Mouse (Mus musculus): ENCODE measurements around the gene Akt1.

Akt1 gene

DNA sequence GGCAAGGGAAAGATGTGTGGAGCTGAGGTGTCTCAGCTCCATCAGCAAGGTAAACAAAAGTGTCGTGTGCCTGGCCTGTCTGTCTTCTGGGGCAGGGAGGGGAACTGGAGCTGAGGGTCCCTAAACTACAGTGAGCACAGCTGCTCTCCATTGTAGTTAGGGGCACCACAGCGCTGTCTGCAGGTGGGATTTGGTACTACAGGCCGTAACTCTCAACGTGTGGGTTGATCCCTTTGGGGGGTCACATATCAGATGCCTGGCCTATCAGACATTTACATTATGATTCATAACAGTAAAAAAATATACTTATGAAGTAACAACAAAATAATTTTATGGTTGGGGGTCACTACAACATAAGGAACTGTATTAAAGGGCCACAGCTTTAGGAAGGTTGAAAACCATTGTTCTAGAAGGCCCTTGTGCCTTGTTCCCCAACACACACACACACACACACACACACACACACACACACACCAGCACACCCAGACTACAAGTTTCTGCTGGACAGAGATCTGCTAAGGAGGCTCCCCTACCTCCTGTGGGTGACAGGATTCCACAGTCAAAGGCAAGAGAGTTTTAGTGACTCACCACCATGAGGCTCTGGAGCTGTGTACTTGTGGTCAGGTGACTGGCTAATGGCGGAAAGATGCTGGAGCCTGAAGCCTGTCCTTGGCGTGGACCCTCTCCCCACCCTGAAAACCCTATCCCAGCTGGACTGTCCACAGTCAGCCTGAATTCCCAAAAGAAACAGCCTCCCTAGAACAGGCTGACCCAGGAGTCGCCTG, 47.4 kb downstream of the Akt1 start:
- no peak for DNase-seq (ENCODE audit: low read depth)

- no peak for DNase-seq (ENCODE audit: low read depth)
These were observed 48.2 kb downstream of the Akt1 start for GRCm38 (mm10) chr12:112626455-112626854.

- no peak for DNase-seq (ENCODE audit: low read depth)
These were observed 49.0 kb downstream of the Akt1 start for GRCm38 (mm10) chr12:112625700-112626099.

- peak; percentile 63 for DNase-seq (ENCODE audit: low read depth)
These were observed 50.9 kb downstream of the Akt1 start for GRCm38 (mm10) chr12:112623742-112624141.

DNA sequence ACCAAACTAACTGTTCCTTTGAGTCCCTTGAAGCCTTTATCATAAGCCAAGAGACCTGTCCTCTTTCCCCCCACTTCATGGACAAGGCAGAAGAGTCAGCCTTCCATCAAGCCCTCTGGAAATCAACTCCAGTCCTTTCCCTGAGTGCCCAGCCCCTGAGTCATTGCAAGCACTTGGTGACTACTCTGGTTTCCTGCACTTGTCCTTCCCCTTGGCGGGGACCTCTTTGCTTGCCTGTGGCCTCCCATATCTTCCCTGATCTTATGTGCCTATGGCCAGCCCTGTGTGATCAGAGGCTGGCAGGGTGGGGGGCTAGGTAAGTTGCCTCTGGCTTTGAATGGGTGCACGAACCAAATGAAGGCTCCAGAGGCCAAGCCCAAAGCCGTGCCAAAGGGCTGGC, 52.8 kb downstream of the Akt1 start:
- DNase-seq (ENCODE audit: low read depth): no peak

DNA sequence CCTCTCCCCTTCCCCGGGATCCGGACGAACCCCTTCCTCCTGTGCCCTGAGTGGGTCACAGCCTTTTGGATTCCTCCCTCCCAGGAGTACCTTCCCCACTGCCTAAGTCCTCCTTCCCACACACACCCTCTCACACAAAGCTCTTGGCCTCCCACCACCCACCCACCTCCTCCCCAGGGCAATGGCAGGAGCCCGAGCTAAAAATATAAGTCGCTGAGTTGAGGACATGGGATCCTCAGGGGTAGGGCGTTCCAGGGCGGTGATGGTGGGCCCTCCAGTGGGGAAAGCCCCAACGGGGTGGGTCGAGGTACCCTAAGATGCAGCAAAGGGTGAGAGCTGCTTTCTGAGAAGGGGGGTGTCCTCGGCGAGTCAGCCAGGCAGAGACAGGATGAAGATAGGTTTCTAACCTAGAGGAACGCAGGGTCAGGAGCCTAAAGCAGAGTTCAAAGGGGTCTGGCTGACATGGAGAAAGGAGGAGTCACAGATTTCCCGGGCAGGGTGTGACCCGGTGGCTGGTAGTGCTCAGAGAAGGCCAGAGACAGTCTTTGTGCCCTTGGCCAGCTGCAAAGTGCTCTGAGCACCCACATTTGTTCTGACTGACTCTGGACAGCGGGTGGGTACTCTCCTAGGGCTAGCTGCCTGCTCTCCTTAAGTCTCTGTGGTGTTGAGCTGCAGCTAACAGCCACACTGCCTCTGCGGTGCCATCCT, 54.2 kb downstream of the Akt1 start:
- DNase-seq (ENCODE audit: low read depth): no peak

DNA sequence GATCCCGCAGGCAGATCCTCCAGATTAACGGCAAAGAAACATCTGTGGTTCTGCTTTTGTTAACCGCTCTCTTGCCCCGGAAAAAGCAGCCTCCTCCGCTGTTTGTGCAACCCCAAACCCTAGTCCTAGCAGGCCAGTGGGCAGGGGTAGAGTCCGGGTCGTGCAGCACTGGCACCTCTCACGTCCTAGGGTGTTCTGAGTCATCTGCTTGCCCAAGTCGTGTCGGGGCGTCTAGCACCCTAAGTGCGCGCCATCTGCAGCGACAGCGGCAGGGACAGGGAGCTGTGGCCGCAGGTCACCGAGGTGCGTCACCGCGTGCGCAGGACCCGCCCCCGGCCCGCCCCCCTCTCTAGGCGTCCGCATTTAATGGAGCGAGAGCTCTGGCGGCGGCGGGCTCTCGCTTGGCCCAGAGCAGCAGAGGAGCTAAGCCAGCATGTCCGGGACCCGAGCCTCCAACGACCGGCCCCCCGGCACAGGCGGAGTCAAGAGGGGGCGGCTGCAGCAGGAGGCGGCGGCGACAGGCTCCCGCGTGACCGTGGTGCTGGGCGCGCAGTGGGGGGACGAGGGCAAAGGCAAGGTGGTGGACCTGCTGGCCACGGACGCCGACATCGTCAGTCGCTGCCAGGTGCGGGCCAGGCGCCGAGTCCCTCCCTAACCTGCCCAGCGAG, 54.9 kb downstream of the Akt1 start, which contains the start of gene Adssl1:
TSS of gene Adssl1 (plus strand) at position 360 of the 668 bp plus-strand sequence.
- DNase-seq (ENCODE audit: low read depth): peak; percentile 67

GRCm38 (mm10) chr12:112618981-112619685, 55.6 kb downstream of the Akt1 start:
- DNase-seq (ENCODE audit: low read depth): no peak

DNA sequence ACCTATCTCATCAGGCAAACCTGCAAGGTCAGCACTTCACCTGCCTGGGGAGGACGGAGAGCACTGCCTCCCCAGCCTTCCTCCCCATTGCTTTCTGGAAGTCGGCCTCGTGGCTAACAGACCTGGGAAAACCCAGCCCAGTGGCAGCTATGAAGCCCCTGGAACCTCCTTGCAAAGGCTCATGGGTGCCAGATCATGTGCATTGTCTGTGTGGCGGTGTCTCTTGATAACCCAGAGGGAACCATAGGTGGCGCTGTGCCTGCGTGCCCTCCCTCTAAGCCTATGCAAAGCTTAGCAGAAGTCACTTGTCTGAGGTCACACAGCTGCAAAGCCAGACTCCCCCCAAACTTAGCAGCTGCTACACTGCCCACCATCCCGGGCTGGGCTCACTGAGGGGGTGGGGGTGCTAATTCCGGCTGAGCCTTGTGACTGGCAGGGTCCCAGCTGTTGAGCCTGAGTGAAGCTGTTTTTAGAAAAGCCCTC, 56.7 kb downstream of the Akt1 start:
- peak; percentile 84 for DNase-seq (ENCODE audit: low read depth)

DNA sequence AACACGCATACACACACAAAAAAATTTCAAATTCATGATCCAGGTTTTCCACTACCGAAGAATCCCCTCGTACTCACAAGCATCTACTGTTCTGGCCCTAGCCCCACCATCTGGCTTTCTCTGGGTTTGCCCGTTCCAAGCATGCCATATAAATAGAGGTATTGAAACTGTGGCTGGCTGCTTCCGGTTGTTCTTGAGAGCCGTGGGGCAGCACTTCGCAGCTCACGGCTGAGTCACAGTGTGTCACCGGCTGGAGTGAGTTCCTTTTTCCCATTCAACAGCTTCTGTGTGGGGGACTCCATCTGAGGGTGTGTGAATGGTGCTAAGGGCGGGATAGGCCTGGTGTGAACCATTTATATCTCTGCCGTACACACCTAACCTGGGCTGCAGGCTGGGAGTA, 57.5 kb downstream of the Akt1 start:
- peak; percentile 61 for DNase-seq (ENCODE audit: low read depth)

GRCm38 (mm10) chr12:112616668-112617067, 58.0 kb downstream of the Akt1 start:
- DNase-seq (ENCODE audit: low read depth): no peak

GRCm38 (mm10) chr12:112609031-112609430, 65.7 kb downstream of the Akt1 start:
- DNase-seq (ENCODE audit: low read depth): no peak

DNA sequence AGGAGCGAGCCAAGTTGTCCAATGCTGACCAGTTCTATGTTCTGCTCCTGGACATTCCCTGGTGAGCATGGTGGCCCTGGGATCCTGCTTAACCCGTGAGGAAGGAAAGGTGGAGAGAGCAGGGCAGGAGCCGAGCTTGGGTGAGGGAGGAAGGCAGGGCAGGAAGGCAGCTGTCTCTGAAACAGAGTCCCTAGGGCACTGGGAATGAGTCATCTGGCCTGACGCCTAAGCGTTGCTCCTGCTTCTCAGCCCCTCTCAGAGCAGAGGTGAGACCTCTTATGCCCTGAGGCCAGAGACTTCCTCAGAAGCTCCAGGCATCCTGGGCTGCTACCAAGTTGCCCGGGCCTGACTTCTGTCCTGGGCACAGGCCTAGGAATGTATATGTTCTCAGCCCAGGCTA, 67.7 kb downstream of the Akt1 start:
- no peak for DNase-seq (ENCODE audit: low read depth)

DNA sequence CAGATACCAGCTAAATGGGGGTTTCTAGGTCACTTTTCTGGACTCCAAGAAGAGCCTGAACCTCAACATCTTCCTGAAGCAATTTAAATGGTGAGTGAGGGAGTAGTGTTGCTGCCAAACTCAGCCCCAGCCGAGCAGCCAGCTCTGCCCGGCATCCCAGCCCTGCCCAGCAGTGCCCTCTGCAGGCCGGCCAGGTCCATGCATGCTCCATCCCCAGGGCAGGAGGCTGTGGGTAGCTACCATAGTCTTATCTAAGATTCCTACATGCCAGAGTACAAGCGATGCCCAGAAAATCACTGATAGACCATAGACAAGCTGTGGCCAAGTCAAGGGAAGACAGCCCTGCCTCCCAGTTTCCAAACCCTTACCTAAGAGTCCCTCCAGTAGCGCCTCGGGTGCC, 68.9 kb downstream of the Akt1 start:
- DNase-seq (ENCODE audit: low read depth): no peak

- no peak for DNase-seq (ENCODE audit: low read depth)
These were observed 69.7 kb downstream of the Akt1 start for GRCm38 (mm10) chr12:112604709-112605649.

- DNase-seq (ENCODE audit: low read depth): no peak
These were observed 70.7 kb downstream of the Akt1 start for GRCm38 (mm10) chr12:112604022-112604421.

Measured in c-Kit-positive CD71-negative TER-119-negative erythroid progenitor cells, embryonic 14.5 days (primary cell).